In the genomic region with DNA sequence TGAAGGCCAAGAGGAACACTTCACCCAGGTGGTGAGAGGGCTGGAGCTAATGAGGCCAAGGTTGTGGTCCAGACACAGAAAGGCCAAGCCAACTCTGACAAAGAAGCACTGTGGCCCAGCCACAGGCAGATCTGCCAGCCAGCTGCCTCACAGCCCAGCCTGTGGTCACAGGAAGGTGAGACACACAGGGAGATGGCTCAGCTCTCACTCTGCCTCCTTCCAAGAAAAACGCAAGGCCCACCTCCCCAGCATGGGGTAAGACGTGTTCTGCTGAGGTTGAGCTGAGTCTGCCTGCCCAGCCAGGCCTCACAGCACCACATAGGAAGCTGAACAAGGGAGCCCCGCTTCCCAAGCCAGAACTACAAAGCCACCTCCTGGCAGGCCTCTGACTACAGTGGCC, we compare ENCODE assay signal across 10 mouse cellular contexts. TPM values are rescaled to one million over a fixed set of nuclear protein-coding genes. Genes with fewer than 3 reads are reported as not detected.
DNase-seq lines count a peak whose midpoint lies in the region; ATAC-seq lines count a peak whose summit lies in the region.
"Had no signal": no experiment of that assay in that cellular context is flagged by ENCODE, and none has a peak within 500 bp of the region (broad histone marks: within the 10 kb centered on the region; RNA-seq: fewer than 3 reads in every experiment).

No protein-coding gene starts in this region.

- 34% methylated on average over 3 of the region's 3 CpGs for WGBS in midbrain, embryonic 11.5 days
- WGBS in midbrain, embryonic 13.5 days: 50% methylated on average over 3 of the region's 3 CpGs
- 53% methylated on average over 3 of the region's 3 CpGs for WGBS in embryonic facial prominence, embryonic 15.5 days
- WGBS in neural tube, embryonic 14.5 days: 62% methylated on average over 3 of the region's 3 CpGs

- ATAC-seq in midbrain, embryonic 11.5 days (ENCODE audit: low FRiP score): no peak
- ATAC-seq in midbrain, embryonic 13.5 days: no peak
- ATAC-seq in embryonic facial prominence, embryonic 15.5 days (ENCODE audit: insufficient number of reproducible peaks, low FRiP score, low TSS enrichment, low read depth): peak; percentile 49
- ATAC-seq in neural tube, embryonic 14.5 days (ENCODE audit: low read depth): no peak
- ATAC-seq: inflammation-experienced regulatory T-cells, adult 6 months; liver, postnatal 0 days had no signal

- no peak overlapping the region for H3K27ac ChIP-seq in midbrain, embryonic 11.5 days (ENCODE audit: low read depth, low read length)
- H3K27ac ChIP-seq in midbrain, embryonic 13.5 days: no peak overlapping the region
- peak overlapping the region; percentile 65 for H3K27ac ChIP-seq in embryonic facial prominence, embryonic 15.5 days (replicated peaks)
- no peak overlapping the region for H3K27ac ChIP-seq in neural tube, embryonic 14.5 days (ENCODE audit: low read depth, low read length)

- H3K27me3 ChIP-seq in midbrain, embryonic 11.5 days (ENCODE audit: control insufficient read depth, insufficient read depth, low read length): no peaks in the 10 kb centered on the region
- no peaks in the 10 kb centered on the region for H3K27me3 ChIP-seq in midbrain, embryonic 13.5 days
- no peaks in the 10 kb centered on the region for H3K27me3 ChIP-seq in embryonic facial prominence, embryonic 15.5 days
- no peaks in the 10 kb centered on the region for H3K27me3 ChIP-seq in neural tube, embryonic 14.5 days (ENCODE audit: control insufficient read depth, insufficient read depth, low read length)

- no peak overlapping the region for H3K9ac ChIP-seq in midbrain, embryonic 11.5 days (ENCODE audit: low read length)
- no peak overlapping the region for H3K9ac ChIP-seq in midbrain, embryonic 13.5 days (replicated peaks)
- H3K9ac ChIP-seq in embryonic facial prominence, embryonic 15.5 days: no peak overlapping the region
- H3K9ac ChIP-seq in neural tube, embryonic 14.5 days (replicated peaks; ENCODE audit: low read depth, low read length): 0 out of 2 replicates have a peak overlapping the region, but pooled peaks have one; percentile 3
- H3K9ac ChIP-seq: liver, postnatal 0 days had no signal

- H3K4me3 ChIP-seq in midbrain, embryonic 11.5 days (ENCODE audit: low read depth, low read length): no peak overlapping the region
- H3K4me3 ChIP-seq in midbrain, embryonic 13.5 days (replicated peaks): no peak overlapping the region
- H3K4me3 ChIP-seq in embryonic facial prominence, embryonic 15.5 days (replicated peaks): no peak overlapping the region
- no peak overlapping the region for H3K4me3 ChIP-seq in neural tube, embryonic 14.5 days (ENCODE audit: low read depth, low read length)

- H3K4me1 ChIP-seq in midbrain, embryonic 11.5 days (ENCODE audit: control insufficient read depth, insufficient read depth, low read length): no peaks in the 10 kb centered on the region
- H3K4me1 ChIP-seq in midbrain, embryonic 13.5 days (replicated peaks): peaks cover 6% of the 10 kb centered on the region; the same call in 1 of the 2 replicates
- peaks cover 14% of the 10 kb centered on the region for H3K4me1 ChIP-seq in embryonic facial prominence, embryonic 15.5 days
- H3K4me1 ChIP-seq in neural tube, embryonic 14.5 days (ENCODE audit: control insufficient read depth, insufficient read depth, low read length): no peaks in the 10 kb centered on the region

- no peaks in the 10 kb centered on the region for H3K36me3 ChIP-seq in midbrain, embryonic 11.5 days (ENCODE audit: control insufficient read depth, insufficient read depth, low read length)
- H3K36me3 ChIP-seq in midbrain, embryonic 13.5 days: no peaks in the 10 kb centered on the region; the same call in 1 of the 2 replicates
- H3K36me3 ChIP-seq in embryonic facial prominence, embryonic 15.5 days: no peaks in the 10 kb centered on the region
- no peaks in the 10 kb centered on the region for H3K36me3 ChIP-seq in neural tube, embryonic 14.5 days (ENCODE audit: control insufficient read depth, insufficient read depth, low read length)

- peak; percentile 21 to 26 for DNase-seq in heart, adult 18-20 months
- DNase-seq in heart, adult 8-10 months (ENCODE audit: low spot score): no peak
- DNase-seq in midbrain, embryonic 11.5 days (ENCODE audit: low spot score, missing footprints): peak; percentile 37
- DNase-seq in thymus, postnatal 4 days: no peak
- no peak for DNase-seq in frontal cortex, adult 2 months (ENCODE audit: extremely low spot score in 1 of 2, low spot score in 1 of 2)
- DNase-seq: liver, postnatal 0 days had no signal

- H3K4me2 ChIP-seq in midbrain, embryonic 11.5 days: no peak overlapping the region
- no peak overlapping the region for H3K4me2 ChIP-seq in midbrain, embryonic 13.5 days (replicated peaks)
- no peak overlapping the region for H3K4me2 ChIP-seq in embryonic facial prominence, embryonic 15.5 days (replicated peaks)
- no peak overlapping the region for H3K4me2 ChIP-seq in neural tube, embryonic 14.5 days (ENCODE audit: low read depth, low read length)

- no peaks in the 10 kb centered on the region for H3K9me3 ChIP-seq in midbrain, embryonic 11.5 days (ENCODE audit: control insufficient read depth, low read length)
- no peaks in the 10 kb centered on the region for H3K9me3 ChIP-seq in midbrain, embryonic 13.5 days
- no peaks in the 10 kb centered on the region for H3K9me3 ChIP-seq in embryonic facial prominence, embryonic 15.5 days (replicated peaks)
- H3K9me3 ChIP-seq in neural tube, embryonic 14.5 days (ENCODE audit: control insufficient read depth, low read length): no peaks in the 10 kb centered on the region

RNA-seq across cellular contexts. Expression of gene Hhat, which starts 34.5 kb away (rescaled TPM):
- total RNA-seq in heart, adult 18-20 months (2021): 1 to 10 TPM; 1.6 to 3.3 TPM
- total RNA-seq in heart, adult 8-10 months (2022): 1 to 10 TPM; 2.1 to 3.6 (median 2.8) TPM
- 7.4 and 11.0 TPM in 2 replicates for polyA plus RNA-seq in midbrain, embryonic 11.5 days (2014; fragmentation: Nextera tagmentation; extraction: Ambion mirVana)
- polyA plus RNA-seq in midbrain, embryonic 13.5 days (2015; fragmentation: Nextera tagmentation; extraction: Ambion mirVana): 5.5 and 5.9 TPM in 2 replicates
- 9.5 and 9.6 TPM in 2 replicates for polyA plus RNA-seq in embryonic facial prominence, embryonic 15.5 days (2015; fragmentation: Nextera tagmentation; extraction: Ambion mirVana)
- polyA plus RNA-seq in neural tube, embryonic 14.5 days (2014; fragmentation: Nextera tagmentation; extraction: Ambion mirVana): 3.1 and 3.5 TPM in 2 replicates
- 1.6 and 1.7 TPM in 2 replicates for polyA plus RNA-seq in frontal cortex, adult 2 months (2012; rRNA removed)

Comparison
In these comparisons a context has a peak if more than half of its experiments do, and no peak if none do; other contexts are left out.
1. DNase-seq: peak in heart, adult 18-20 months (2 of 2) and midbrain, embryonic 11.5 days (single experiment); none in heart, adult 8-10 months (single experiment), thymus, postnatal 4 days (single experiment) and frontal cortex, adult 2 months (0 of 2).